Mouse (Mus musculus): ENCODE results near the gene Slc4a2.

Gene Slc4a2

DNA sequence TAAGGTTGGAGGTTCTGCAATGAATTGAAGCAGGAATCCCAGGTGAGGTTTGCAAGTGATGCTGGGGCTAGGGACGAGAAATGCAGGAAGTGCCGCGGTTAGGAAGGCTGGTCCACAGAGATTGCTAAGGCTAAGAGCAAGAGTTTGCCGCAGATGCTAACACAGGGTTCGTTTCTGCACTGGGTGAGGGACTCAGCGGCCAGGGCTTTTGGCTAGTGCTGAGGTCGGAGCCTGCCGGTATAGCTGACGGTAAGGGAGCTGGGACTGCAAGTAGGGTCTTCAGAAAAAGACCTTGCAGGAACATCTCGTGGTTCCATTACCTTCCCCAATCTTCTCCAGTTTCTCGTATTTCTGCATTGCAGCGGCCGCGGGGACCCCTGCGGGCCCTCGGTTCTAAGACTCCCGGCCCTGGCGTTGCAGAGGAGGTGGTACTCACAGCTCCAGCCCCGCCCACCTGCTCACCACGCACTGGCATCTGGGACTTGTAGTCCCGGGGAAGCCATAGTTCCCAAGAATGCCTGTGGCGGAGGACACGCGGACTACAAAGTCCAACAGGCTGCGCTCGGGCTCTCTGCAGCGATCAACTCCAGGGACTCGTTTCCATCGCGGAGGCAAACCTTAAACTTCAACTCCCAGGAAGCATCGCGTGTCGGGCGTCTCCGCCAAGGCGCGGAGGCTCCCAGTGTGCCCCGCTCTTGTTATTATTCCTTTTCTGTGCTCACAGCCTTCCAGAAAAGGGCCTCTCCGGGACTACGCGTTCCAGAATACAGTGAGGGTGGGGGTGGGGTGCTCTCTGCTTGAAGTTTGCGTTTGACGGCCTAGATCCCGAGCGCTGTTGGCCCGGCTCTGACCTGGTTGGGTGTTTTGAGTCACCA, at the start of gene Slc4a2, which contains the start of gene Cdk5:
TSS of gene Slc4a2 (plus strand) at position 709 of the 875 bp plus-strand sequence.
TSS of gene Cdk5 (minus strand) at position 402 of the 875 bp plus-strand sequence.
- ATAC-seq (ENCODE audit: low TSS enrichment) = peak; percentile 85

DNA sequence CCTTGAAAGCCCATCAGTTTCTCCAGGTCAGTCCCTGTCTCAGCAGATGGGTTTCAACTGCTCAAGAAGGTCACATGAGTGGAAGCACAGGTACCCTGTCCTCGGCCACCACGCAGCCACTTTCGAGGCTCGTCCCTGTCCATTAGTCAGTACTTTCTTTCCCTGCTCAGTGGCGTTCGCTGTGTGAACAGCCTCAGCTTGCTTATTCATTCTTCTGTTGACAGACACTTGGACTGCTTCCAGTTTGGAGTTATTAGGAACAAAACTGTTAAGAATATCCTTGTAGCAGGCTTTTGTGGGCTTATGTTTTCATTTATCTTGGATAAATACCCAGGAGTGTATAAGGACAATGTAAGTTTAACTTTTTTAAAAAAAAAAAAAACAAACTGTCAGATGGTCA, 49.4 kb upstream of the Slc4a2 start:
- ATAC-seq (ENCODE audit: low TSS enrichment) = no peak

DNA sequence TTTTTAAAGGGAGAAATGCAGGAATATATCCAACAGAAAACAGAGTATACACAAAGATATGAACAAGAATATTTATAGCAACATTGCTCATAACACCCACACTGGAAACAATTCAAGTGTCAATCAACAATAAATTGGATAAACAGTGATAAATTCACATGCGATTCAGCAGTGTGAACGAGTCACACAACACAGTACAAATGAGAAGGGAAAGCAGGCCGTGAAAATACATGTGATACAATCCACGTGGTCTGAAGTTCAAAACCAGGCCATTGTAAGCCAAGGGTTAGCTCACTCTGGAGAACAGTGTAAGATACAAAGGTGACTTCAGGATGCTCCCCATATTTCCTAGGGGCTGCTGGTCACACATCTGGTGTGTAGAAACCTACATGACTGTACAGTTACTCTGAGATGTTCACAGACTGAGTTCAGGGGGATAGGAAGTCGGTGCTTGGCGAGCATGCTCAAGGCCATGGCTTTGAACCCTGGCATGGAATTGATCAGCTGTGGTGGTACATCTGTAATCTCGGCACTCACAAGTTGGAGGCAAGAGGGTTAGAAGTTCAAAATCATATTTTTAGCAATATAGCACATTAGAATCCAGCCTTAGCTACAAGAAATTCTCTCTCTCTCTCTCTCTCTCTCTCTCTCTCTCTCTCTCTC, 48.8 kb upstream of the Slc4a2 start:
- ATAC-seq (ENCODE audit: low TSS enrichment) = no peak

DNA sequence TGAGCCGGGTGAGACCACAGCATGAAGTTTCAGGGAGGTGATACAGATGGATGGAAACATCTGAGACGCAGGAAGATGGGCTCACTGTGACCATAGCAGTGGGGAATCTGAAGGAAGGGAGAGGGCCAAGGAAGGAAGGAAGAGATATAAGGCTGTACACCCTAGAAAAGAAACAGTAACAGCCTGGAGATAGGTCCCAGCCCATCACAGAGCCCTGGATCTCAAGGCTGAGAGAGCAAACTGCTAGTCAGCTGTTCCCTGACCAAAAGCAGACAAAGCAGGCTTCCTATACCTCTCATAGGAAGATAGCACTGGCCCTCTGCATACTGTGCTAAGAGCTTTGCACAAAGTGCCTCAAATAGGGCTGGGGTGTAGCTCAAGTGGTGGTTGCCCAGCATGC, 44.9 kb upstream of the Slc4a2 start:
- no peak for ATAC-seq (ENCODE audit: low TSS enrichment)

DNA sequence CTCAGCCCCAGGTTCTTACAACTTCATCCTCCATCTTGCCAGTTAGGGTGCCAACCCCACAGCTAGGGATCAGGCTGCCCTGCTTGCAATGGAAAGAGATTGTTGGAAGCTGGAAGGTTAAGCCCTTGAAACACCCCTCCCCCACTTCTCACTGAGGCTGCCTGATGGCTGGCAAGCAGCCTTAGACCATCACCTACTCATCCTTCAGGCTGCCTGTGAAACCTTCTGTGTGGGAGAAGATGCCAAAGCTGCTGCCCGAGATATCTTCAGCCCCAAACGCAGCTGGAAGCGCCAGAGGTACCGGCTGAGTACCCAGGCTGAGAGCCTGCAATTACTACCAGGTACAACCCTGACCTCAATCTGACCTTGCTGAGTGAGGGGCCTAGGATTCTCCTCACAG, 44.1 kb upstream of the Slc4a2 start:
- ATAC-seq (ENCODE audit: low TSS enrichment) = no peak

DNA sequence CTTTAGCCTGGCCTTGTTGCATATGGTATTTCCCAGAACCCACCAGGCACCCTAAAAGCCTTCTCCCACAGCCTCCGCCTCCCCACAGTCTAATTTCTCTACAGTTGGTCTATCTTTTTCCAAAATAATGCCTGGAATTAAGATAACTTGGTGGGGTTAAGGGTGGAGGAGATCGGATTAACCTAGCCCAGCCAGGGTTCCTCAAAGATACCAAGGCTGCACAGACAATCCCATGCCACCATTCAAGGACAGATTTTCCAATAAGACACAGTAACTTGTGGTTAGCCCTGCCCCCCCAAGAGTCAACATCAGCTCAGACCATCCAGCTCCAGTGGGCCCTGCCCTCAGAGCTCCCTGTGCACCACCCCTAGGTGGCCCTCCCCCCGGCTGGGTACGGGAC, 43.1 kb upstream of the Slc4a2 start:
- no peak for ATAC-seq (ENCODE audit: low TSS enrichment)

DNA sequence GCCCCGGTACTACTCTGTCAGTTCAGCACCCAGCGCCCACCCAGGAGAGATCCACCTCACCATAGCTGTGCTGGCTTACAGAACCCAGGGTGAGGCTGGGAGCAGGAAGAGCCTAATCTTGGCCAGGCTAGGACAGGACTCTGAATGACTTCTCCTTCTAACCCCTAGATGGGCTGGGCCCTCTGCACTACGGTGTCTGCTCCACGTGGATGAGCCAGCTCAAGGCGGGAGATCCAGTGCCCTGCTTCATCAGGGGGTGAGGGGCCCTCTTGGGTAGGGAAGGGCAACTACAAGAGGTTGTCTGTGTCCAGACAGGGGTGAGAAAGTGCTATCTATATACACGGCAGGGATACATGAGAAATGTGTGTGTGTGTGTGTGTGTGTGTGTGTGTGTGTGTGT, 42.2 kb upstream of the Slc4a2 start:
- no peak for ATAC-seq (ENCODE audit: low TSS enrichment)

DNA sequence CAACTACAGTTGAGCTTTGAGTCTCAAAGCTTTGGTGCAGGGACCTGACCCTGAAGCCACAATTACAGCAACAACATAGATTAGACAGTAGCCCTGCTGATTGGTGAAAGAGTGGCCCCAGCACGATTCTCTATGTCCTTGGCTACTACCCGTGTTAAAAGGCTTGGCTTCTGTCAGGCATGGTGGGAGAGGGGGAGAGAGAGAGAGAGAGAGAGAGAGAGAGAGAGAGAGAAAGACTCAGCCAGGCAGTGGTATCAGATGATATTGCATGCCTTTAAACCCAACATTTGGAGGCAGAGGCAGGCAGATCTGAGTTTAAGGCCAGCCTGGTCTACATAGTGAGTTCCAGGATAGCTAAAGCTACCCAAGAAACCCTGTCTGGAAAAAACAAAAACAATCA, 41.6 kb upstream of the Slc4a2 start:
- ATAC-seq (ENCODE audit: low TSS enrichment) = no peak

DNA sequence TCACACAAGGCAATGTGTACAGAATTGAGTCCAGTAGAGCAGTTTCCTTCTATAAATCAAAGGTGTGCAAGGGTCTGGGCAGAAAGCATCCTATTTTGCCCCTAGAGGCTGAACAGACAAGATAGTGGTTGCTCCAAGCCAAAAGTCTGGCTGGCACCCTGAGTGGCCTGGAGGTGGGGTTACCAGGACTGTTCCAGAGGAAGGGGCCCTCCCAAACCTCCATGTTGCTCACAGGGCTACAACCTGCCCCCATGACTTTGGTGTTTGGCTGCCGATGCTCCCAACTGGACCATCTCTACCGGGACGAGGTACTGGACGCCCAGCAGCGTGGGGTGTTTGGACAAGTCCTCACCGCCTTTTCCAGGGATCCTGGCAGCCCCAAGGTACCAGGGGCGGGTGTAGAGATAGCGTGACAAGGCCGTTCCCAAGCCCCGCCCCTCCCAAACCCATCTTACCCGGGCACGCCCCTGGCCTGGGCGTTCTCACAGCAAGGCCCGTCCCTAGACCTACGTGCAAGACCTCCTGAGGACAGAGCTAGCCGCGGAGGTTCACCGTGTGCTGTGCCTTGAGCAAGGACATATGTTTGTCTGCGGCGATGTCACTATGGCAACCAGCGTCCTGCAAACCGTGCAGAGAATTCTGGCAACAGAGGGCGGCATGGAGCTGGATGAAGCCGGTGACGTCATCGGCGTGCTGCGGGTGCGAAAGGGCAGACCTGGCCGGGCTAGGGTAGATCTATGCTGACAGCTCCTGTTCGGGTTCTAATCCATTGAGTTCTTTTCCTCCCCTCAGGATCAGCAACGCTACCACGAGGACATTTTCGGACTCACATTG, 40.4 kb upstream of the Slc4a2 start:
- peak; percentile 46 for ATAC-seq (ENCODE audit: low TSS enrichment)

DNA sequence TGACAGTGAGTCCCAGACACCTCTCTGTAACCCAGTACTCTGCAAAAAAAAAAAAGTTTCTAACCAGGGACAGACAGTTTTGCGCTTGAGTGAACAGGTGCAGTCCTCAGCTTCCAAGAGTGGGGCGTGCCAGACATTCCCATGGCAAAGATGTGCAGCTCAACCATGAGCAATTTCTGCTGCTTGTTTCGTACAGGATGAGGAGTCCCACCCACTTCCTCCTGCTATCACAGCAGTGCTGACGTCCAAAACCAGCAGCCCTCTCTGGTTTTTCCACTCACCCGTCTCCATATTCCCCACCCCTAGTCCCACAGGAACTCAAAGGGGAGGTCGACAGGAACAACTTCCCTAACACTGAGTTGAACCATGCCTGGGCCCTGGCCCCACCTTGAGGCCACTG, 39.2 kb upstream of the Slc4a2 start:
- peak; percentile 29 for ATAC-seq (ENCODE audit: low TSS enrichment)

DNA sequence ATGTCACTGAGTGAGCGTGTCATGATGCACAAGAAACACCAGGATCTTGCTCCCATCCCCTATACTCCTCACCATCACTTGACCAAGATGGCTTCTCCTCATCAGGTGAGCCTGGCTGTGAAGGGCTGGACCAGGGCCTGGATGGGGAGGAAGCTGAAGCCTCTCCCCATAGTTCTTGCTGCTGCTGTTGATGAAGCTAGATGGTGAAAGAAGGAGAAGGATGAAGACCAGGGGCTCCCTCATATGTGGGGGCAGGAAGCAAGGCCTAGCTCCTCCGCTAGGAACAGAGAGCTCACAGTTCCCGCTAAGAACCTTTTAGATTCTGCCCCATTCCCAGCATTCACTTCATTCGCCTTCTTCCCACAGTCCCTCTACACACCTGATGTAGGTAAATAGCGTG, 38.3 kb upstream of the Slc4a2 start:
- no peak for ATAC-seq (ENCODE audit: low TSS enrichment)

DNA sequence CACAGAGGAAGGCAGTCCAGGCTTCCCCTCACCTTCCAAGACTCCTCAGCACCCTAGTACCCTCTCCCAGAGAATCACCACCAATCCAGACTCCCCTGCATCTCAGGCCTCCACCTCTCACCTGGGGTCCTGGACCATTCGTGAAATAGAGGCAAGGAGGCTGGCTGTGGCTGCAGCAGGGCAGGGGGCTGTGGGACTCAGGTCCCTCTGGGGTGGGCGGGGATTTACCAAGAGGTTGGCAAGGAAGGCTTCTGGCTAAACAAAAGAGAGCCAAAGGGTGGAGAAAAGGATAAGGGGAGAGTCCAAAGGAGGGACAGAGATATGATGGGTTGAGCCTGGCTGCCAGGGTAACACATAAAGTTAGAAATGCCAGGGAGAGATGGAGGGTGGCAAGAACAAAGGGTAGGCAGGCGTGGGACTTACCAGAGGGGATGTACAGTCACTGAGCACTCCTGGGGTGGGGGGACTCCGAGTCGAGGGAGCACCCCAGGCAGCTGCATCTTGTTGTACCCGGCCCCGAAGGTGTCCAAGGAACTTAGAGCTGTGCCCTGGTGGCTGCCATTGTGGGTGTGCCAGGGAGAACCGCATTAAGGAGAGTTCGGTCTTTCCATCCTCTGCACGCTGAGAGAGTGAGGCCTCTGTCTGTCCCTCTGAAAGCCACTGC, 37.6 kb upstream of the Slc4a2 start:
- no peak for ATAC-seq (ENCODE audit: low TSS enrichment)

DNA sequence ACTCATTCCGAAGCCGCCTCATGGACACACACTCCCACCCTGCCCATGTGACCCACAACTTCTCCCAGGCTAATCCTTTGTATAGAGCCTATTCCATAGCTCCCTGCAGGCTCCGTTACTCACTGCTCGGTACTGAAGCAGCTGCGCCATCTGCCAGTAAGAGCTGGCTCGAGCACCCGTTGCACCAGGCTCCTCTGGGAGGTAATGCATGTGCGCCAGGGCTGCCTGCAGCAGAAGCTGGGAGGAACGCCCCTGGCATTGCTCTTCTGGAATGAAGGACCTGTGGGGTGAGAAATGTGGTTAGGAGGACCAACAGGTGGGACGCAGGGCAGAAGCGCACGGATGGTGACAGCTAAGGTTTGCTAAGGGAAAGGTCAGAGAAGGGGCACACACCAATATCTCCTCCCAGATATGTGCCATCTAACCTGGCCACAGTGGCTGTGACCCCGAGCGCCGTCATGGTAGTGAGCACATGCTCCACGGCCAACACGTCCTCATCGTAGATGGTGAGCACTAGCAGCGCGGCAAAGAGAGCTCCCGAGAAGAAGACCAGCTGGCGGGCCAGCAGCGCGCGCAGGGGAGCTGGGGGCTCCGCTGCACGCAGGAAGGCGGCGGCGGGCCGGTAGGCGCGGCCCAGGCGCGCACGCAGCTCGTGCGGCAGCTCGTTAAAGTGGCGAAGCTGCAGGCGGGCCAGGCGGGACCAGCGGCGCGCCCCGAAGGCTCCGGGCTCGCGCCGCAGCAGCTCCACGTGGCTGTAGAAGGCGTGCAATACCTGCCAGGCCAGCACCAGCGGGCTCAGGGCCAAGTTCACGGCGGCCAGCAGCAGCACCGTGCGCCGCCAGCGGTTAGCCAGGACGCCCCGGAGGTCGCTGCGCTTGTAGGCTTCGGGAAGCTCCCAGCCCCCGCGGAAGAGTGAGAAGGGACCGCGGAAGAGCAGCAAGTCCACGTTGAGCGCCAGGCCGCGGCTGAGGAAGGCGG, 36.1 kb upstream of the Slc4a2 start:
- ATAC-seq (ENCODE audit: low TSS enrichment) = peak; percentile 65

DNA sequence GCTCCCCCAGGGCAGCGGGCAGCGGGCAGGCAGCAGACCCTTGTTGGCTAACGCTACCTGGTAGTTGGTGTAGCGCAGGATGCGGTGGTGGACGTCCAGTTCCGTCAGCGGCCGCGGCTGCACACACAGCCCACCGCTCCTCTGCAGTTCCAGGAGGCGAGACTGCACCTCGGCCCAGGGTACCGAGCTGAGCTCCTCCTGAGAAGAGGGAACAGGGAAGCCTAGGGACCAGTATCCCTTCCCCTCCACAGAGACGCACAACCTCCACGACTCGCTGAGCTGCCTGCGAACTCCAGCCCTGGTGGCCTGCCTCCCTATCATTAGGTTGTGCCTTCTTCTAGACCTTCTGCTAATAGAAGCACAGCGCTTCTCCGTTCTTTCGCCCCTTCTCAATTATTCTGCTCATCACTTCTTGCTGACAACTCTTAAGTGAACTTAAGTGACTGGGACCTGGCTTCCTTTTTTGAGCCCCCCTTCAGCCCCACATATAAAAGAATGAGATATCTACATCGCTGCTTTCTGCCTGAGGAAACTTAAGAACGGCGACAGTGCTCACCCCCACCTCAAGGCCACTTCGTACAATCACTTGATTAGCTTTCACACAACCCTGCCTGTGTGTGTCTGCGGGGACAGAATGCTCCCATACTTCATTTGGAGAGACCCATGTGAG, 35.3 kb upstream of the Slc4a2 start:
- ATAC-seq (ENCODE audit: low TSS enrichment) = no peak

DNA sequence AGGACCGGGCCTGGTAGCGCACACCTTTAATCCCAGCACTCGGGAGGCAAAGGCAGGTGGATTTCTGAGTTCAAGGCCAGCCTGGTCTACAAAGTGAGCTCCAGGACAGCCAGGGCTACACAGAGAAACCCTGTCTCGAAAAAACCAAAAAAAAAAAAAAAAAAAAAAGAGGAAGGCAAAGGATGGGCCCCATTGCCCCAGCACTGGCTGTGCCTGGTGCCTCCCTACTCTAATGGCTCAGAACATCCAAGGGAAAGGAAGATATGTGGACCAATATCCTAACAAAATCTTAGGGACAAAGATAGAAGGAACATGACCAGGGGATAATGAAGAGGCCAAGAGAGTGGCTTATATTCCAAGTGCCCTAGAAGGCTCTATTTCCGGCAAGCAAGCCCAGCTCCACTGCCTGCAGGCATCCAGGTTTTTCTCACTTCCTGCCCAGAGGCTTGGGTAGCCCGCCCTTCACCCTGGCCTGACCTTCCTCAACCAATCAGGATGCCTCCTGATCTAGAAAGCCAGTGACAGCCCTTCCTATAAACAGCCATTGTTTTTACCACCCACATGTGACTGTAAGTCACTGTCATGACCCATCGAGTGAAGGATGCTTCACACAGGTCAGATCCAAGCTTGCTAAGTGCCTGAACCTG, 34.5 kb upstream of the Slc4a2 start:
- no peak for ATAC-seq (ENCODE audit: low TSS enrichment)

DNA sequence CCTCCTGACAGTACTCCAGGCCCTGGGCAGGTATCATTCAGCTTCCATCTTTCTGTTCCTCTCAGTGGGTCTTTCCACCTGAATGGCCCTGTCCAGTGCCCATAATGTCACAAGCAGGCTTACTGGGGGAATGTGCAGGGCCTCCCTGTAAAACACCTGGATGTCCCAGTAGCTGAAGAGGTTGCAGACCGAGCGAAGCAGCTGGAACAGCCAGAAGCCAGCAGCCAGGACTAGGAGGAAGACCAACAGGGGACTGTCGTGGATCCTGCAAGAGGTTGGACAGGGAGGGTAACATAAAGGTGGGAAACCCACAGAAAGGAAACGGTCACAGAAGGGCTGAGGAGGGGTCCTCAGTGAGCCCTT, 34.0 kb upstream of the Slc4a2 start:
- ATAC-seq (ENCODE audit: low TSS enrichment) = no peak

DNA sequence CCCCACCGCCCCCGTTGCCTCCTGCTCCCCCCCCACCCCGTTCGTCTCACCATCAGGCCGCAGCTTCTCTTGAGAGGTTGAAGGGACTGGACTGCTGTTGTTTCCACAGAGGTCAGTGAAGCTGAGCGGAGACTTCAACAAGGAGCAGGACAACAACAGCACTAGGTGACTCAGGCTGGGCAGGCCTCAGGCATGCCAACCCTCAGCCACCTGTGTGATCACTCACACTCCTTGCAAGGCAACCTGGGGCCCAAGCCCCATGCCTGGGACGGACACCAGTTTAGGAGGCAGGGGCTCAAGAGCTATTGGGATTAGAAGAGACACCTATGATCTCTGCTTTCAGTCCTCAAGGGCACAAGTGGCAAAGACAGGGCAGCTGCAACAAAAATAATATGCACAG, 31.8 kb upstream of the Slc4a2 start, which contains the start of gene Atg9b:
TSS of gene Atg9b (minus strand) at position 280 of the 400 bp plus-strand sequence.
- ATAC-seq (ENCODE audit: low TSS enrichment) = no peak

DNA sequence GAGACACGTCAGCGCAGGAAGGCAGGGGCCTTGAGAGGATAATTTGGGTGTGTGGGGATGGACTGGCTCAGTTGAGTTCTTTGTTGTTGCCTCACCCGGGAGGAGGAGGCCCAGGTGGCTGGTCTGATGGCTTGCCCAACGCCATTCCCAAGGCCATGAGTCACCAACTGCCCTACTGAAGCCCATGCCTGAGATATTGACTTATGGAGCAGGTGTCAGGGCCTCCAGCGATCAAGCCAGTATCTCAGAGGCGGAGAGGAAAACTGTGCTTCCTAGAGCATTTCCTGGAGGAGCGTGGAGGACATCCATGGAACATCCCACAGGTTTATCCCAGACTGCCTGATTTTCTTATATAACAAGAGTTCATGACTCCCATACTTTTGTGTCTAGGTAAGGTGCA, 30.9 kb upstream of the Slc4a2 start:
- no peak for ATAC-seq (ENCODE audit: low TSS enrichment)

DNA sequence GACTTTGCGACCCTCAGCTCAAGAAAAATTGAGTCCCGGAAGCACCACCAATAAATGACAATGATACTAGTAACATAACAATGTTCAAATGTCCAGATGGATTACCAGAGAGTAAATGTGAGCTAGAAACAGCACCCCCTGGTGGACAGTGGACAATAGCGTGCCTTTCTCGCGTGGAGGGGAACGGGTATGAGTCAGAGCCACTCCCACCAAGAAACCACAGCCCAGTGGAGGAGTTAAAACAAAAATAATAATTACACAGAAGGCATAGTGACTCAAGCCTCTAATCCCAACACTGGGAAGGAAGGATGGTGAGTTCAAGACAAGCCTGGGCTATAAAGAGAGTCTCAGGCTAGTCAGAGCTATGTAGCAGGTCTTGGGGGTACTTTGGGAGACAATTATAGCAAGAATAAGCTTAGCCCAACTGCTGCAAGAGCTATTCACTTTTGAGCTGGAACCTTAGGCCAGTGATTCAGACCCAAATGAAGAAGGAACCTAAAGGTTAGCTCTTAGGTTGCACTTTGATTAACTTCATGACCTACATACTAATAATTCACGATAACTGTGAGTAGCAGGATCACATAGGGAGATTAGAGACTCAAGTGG, 30.1 kb upstream of the Slc4a2 start, which contains the start of gene Abcb8:
TSS of gene Abcb8 (plus strand) at position 272 of the 606 bp plus-strand sequence.
- ATAC-seq (ENCODE audit: low TSS enrichment) = peak; percentile 45
